Mouse (Mus musculus) G1E (cell line): ENCODE results near the gene Mrpl24.
A peak's percentile ranks its signal among the peaks of the same experiment; 100 is the strongest.

ENCODE experiments used
- CTCF ChIP-seq: IDR thresholded peaks from 2 replicates; pipeline ENCODE4 v1.5.1; 2012; ENCODE audit warnings: low read depth, low read length, inconsistent platforms, mixed read lengths
- POLR2AphosphoS5 ChIP-seq: IDR thresholded peaks from 2 replicates; pipeline ENCODE4 v1.6.1; 2012; ENCODE audit warnings: low read depth, low read length, inconsistent platforms; ENCODE audit not compliant: insufficient replicate concordance
- TAL1 ChIP-seq: conservative IDR thresholded peaks from 2 replicates; pipeline ENCODE4 v1.6.1; 2012; ENCODE audit warnings: low read depth, low read length, inconsistent platforms, mixed read lengths

DNA sequence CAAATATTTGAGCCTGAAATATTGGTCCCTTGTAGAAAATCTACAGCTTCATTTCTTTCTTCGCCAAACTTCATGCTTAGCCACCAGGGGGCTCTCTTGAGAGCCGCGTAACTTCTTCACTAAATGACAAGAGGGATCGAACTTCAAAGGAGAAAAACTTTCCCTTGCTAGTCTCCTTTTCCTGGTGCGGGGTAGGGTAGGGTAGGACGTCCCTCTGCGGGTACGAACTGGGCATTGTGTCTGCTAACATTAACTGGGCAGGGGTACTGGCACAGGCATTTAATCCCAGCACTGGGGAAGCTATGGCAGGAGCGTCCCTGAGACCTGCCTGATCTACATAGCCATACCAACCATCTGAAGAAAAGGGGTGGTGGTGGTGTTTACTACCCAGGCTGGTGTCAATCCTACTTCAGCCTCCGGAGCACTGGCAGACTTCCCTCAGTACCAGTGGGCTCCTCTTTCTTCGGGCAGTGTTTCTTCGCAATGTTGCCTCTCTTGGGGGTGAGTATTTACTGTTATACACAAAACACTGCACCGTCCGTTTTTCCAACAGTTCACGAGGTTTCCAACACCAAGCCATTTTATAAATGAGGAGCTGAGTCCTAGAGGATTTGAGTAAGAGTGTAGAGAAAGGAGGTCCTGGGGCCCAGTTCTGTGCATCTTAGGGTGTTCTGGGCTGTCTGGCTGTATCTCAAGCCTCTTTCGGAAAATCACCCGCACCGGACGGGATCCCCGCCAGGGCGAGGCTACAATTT is 51.1 kb downstream of the Mrpl24 start:
- TF ChIP-seq CTCF (peak; percentile 27; the same call in 1 of the 2 replicates), POLR2AphosphoS5 (no peak), TAL1 (no peak)
